Mouse (Mus musculus): Measurements from ENCODE around the gene Zfp119b.

DNA sequence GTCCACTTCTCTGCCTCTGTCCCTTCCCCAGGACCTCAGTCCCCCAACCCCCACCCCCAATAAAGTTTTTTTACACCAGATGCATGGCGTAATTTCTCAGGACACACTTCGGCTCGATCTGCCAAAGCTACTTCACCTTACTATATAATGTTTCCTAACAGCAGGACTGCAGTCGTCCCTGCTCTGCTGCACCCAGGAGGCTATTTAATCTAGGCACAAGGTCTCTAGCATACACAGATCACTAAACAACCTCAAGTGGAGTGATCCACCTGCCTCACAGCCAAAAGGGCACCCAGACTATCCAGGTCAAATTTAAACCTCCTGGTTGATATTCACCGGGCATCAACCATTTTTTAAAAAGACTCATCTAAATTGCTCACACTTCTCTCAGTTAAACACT lies 3.6 kb downstream of the Zfp119b start:
- TF ChIP-seq GATA1 (IDR thresholded peaks at IDR 0.05; ENCODE audit: borderline replicate concordance, low read length) (no peak), POLR2AphosphoS5 (IDR thresholded peaks at IDR 0.05; ENCODE audit: insufficient replicate concordance, low read depth, low read length) (no peak)
